Mouse (Mus musculus) hindbrain, embryonic 14.5 days (tissue): ENCODE data around the gene Rora. TPM values are rescaled to one million over a fixed set of nuclear protein-coding genes. Genes with fewer than 3 reads are reported as not detected.
"Not testable (repeated sequence)": the region's sequence is repeated elsewhere in the genome, so short reads cannot be mapped to it uniquely, and the experiment has no call there.

Experiments
- ATAC-seq: fragments of 200-750 bp; cut with Nextera tagmentation; 2 replicates; pipeline ENCODE4 v1.8.0; 2017; ENCODE audit warnings: moderate number of reproducible peaks, mild to moderate bottlenecking, moderate TSS enrichment, moderate library complexity; ENCODE audit not compliant: low FRiP score
- DNase-seq: peaks from one replicate; pipeline ENCODE4 v3.0.0-alpha.2; 2015; ENCODE audit warnings: low spot score
- H3K27ac ChIP-seq: fragments of 300-500 bp; sonication (generic); 2 replicates; pipeline ENCODE4 v1.5.1; 2014; ENCODE audit warnings: mild to moderate bottlenecking, moderate library complexity
- H3K27me3 ChIP-seq: fragments of 300-500 bp; sonication (generic); 2 replicates; pipeline ENCODE4 v1.6.1; 2014; ENCODE audit warnings: mild to moderate bottlenecking, low read length, mixed read lengths; ENCODE audit not compliant: control insufficient read depth, insufficient read depth
- H3K36me3 ChIP-seq: fragments of 300-500 bp; sonication (generic); replicated peaks from 2 replicates; pipeline ENCODE4 v1.6.1; 2014; ENCODE audit not compliant: control insufficient read depth, insufficient read depth
- H3K4me1 ChIP-seq: fragments of 300-500 bp; sonication (generic); replicated peaks from 2 replicates; pipeline ENCODE4 v1.6.1; 2014; ENCODE audit warnings: antibody characterized with exemption, low read length, mixed read lengths; ENCODE audit not compliant: control insufficient read depth, insufficient read depth
- H3K4me2 ChIP-seq: fragments of 300-500 bp; sonication (generic); replicated peaks from 2 replicates; pipeline ENCODE4 v1.6.1; 2014; ENCODE audit warnings: mild to moderate bottlenecking, moderate library complexity
- H3K4me3 ChIP-seq: fragments of 300-500 bp; sonication (generic); replicated peaks from 2 replicates; pipeline ENCODE4 v1.5.1; 2014; ENCODE audit warnings: mild to moderate bottlenecking, low read length
- H3K9ac ChIP-seq: fragments of 300-500 bp; sonication (generic); 2 replicates; pipeline ENCODE4 v1.6.1; 2014
- H3K9me3 ChIP-seq: fragments of 300-500 bp; sonication (generic); 2 replicates; pipeline ENCODE4 v1.6.1; 2016; ENCODE audit warnings: low read length; ENCODE audit not compliant: control insufficient read depth
- WGBS: fragments of 180-500 bp; shearing (Covaris S2); extraction: QIAGEN DNeasy Blood & Tissue Kit; methylation state at CpG from one replicate; pipeline ENCODE4 v1.1.7; 2014; 5-methylcytosine and 5-hydroxymethylcytosine counted together
- polyA plus RNA-seq: library from polyadenylated mRNA; unstranded; fragments of >200 nt; fragmentation: Nextera tagmentation; extraction: Ambion mirVana; gene quantifications from 2 replicates; pipeline ENCODE4 v1.2.1, GENCODE M21; 2014

Rora gene
- polyA plus RNA-seq, 1 experiment from 2014 or later = 22.0 TPM

GRCm38 (mm10) chr9:69092119-69093013, 438.8 kb downstream of the Rora start:
- H3K27me3 ChIP-seq = no peaks in the 10 kb centered on the region
- ATAC-seq (no peak), DNase-seq (no peak)
- no peak overlapping the region for H3K27ac ChIP-seq
- H3K9me3 ChIP-seq = no peaks in the 10 kb centered on the region
- peaks cover 12% of the 10 kb centered on the region; the same call in 1 of the 2 replicates for H3K4me1 ChIP-seq
- no peak overlapping the region for H3K4me3 ChIP-seq
- WGBS = 67% methylated on average over 15 of the region's 15 CpGs
- no peaks in the 10 kb centered on the region for H3K36me3 ChIP-seq
- no peak overlapping the region for H3K9ac ChIP-seq
- no peak overlapping the region for H3K4me2 ChIP-seq

DNA sequence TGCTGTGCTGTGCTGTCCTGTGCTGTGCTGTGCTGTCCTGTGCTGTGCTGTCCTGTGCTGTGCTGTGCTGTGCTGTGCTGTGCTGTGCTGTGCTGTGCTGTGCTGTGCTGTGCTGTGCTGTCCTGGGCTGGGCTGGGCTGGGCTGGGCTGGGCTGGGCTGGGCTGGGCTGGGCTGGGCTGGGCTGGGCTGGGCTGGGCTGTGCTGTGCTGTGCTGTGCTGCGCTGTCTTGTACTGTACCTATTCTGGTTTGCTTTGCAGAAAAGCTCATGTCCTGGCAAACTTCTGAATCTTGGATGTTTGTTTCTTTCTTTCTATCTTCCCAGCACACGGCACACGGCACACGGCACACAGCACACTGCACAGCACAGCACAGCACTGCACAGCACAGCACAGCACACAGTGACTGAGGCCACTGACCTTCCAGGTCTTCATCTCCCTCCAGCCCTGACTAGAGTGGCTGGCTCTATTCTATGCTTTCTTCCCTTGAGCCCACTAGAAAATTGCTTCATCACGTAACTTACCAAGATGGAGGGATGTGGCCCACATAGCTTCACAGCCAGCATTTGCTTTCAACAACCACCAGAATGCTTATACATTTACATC, 446.7 kb downstream of the Rora start:
- H3K4me1 ChIP-seq, H3K27me3 ChIP-seq, DNase-seq, H3K4me2 ChIP-seq, H3K27ac ChIP-seq, H3K9me3 ChIP-seq, H3K9ac ChIP-seq, ATAC-seq, H3K36me3 ChIP-seq, H3K4me3 ChIP-seq: not testable (repeated sequence)
- WGBS = 85% methylated on average over 5 of the region's 5 CpGs

- no peak overlapping the region for H3K4me2 ChIP-seq
- H3K36me3 ChIP-seq = no peaks in the 10 kb centered on the region
- DNase-seq (no peak), ATAC-seq (no peak)
- WGBS = 57% methylated on average over 5 of the region's 5 CpGs
- H3K4me1 ChIP-seq = no peaks in the 10 kb centered on the region; the same call in 1 of the 2 replicates
- H3K9ac ChIP-seq = no peak overlapping the region
- no peaks in the 10 kb centered on the region for H3K27me3 ChIP-seq
- no peak overlapping the region for H3K4me3 ChIP-seq
- no peak overlapping the region for H3K27ac ChIP-seq
- H3K9me3 ChIP-seq = no peaks in the 10 kb centered on the region
Measured at GRCm38 (mm10) chr9:69104321-69104720, 450.7 kb downstream of the Rora start.

DNA sequence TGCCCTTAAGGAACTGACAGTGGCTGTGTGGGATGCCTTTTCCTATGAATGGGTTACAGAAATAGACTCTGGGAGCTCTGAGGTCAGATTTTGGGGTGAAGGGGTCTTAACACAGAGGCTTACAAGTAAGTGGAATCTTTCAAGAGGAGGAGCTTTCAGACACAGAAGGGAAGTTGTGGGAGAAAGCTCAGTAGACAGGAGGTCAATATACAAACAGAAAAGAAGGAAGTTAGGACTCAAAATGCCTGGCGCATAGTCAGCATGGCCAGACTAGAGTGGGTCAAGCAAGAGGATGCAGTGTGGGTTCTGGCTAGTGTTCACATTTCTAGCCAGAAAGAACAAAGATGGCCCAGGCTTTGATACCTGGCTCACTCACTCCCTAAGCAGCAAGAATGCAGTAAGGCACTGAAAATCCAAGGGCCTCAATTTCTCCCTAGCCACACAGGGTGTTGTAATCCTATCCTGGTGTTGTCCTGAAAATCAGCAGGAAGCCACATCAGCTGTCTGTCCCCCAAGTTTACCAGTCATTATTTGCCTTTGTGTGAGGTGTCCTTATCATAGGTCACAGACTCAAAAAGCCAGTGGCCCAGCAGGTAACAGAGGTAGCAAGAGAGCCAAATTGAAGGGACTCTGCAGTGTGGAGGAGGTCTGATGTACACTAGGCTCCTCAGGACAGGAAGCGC, 456.2 kb downstream of the Rora start:
- Histone ChIP-seq H3K27ac (no peak overlapping the region), H3K9ac (no peak overlapping the region), H3K36me3 (no peaks in the 10 kb centered on the region), H3K4me2 (no peak overlapping the region), H3K9me3 (no peaks in the 10 kb centered on the region), H3K4me1 (peaks cover 6% of the 10 kb centered on the region; the same call in 1 of the 2 replicates), H3K4me3 (no peak overlapping the region), H3K27me3 (no peaks in the 10 kb centered on the region)
- 95% methylated on average over 2 of the region's 2 CpGs for WGBS
- no peak for DNase-seq
- no peak for ATAC-seq

GRCm38 (mm10) chr9:69110301-69110674, 456.7 kb downstream of the Rora start:
- H3K27ac ChIP-seq = no peak overlapping the region
- no peaks in the 10 kb centered on the region for H3K9me3 ChIP-seq
- no peak for ATAC-seq
- WGBS = 76% methylated on average over 5 of the region's 5 CpGs
- H3K9ac ChIP-seq = no peak overlapping the region
- H3K4me3 ChIP-seq = no peak overlapping the region
- no peak for DNase-seq
- H3K27me3 ChIP-seq = no peaks in the 10 kb centered on the region
- no peak overlapping the region for H3K4me2 ChIP-seq
- no peaks in the 10 kb centered on the region for H3K36me3 ChIP-seq
- H3K4me1 ChIP-seq = peaks cover 9% of the 10 kb centered on the region; the same call in 1 of the 2 replicates

DNA sequence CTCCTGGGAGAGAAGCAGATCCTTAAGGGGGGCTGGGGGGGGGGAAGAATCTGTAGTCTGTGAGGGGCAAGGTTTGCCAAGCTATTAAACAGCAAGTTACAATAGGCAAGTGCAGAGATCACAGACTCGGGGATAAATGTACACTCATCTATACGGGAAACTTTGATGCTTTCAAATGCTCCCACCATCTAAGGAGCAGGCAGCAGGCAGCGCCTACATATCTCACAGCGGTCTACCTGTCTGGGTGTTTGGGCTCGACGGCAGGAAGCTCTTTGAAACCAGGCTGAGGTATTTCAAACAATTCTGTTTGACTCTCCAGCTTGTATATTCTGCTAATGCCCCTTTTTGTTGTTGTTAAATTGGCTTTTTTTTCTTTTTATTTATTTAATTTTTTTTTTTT, 457.1 kb downstream of the Rora start:
- H3K27me3 ChIP-seq = no peaks in the 10 kb centered on the region
- H3K36me3 ChIP-seq = no peaks in the 10 kb centered on the region
- DNase-seq (no peak), ATAC-seq (no peak)
- H3K4me1 ChIP-seq = peaks cover 9% of the 10 kb centered on the region; the same call in 1 of the 2 replicates
- WGBS = 76% methylated on average over 6 of the region's 6 CpGs
- H3K27ac ChIP-seq = no peak overlapping the region
- no peak overlapping the region for H3K4me3 ChIP-seq
- H3K9me3 ChIP-seq = no peaks in the 10 kb centered on the region
- no peak overlapping the region for H3K4me2 ChIP-seq
- H3K9ac ChIP-seq = no peak overlapping the region

DNA sequence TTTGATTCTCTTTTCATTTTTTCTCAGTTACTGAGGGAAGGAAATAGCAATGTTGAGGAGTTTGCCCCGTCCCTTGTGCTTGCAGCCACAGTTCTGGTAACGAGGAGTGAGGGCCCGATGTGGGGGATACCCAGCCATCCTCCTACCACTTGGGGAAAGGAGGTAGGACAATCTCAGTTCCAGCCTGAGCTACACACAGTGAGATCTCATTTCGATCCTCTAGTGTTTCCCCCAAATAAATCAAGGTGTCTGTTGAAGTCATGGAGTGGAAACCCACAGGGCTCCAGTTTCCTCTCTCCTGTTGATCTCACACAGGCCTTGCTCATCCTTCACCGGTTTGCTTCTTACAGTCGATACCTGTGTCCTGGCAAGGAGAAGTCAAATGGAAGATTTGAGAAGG, 458.0 kb downstream of the Rora start:
- Histone ChIP-seq H3K9me3 (no peaks in the 10 kb centered on the region), H3K9ac (no peak overlapping the region), H3K4me1 (peaks cover 9% of the 10 kb centered on the region; the same call in 1 of the 2 replicates), H3K27me3 (no peaks in the 10 kb centered on the region), H3K4me2 (no peak overlapping the region), H3K27ac (no peak overlapping the region), H3K36me3 (no peaks in the 10 kb centered on the region), H3K4me3 (no peak overlapping the region)
- no peak for DNase-seq
- WGBS = 89% methylated on average over 6 of the region's 6 CpGs
- no peak for ATAC-seq

- Histone ChIP-seq H3K27me3 (no peaks in the 10 kb centered on the region), H3K4me1 (0 out of 2 replicates have a peak, but pooled peaks cover 9% of the 10 kb centered on the region), H3K27ac (no peak overlapping the region), H3K36me3 (no peaks in the 10 kb centered on the region), H3K9me3 (no peaks in the 10 kb centered on the region), H3K9ac (no peak overlapping the region), H3K4me2 (no peak overlapping the region), H3K4me3 (no peak overlapping the region)
- 27% methylated on average over 9 of the region's 9 CpGs for WGBS
- ATAC-seq (no peak), DNase-seq (no peak)
Measured at GRCm38 (mm10) chr9:69114429-69114984, 460.9 kb downstream of the Rora start.

DNA sequence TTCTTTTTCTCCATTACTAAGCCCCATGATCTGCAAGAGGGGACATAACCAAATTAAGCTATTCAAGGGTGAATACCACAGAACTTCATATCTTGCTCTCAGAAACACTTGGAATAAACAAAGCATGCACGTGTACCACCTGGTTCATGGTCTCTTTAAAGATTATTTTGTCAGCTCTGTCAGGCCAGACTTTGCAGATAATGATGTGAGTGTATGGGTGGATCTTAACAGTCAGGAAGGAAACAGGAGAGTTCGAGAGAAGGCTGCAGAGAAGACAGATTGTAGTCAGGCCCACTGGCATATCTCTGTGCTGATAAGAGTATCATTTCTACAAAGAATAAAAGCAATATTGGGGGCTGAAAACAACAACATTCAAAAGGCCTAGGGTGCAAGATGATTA, 463.2 kb downstream of the Rora start:
- WGBS = 79% methylated on average over 2 of the region's 2 CpGs
- Histone ChIP-seq H3K4me2 (no peak overlapping the region), H3K4me1 (0 out of 2 replicates have a peak, but pooled peaks cover 9% of the 10 kb centered on the region), H3K9me3 (no peaks in the 10 kb centered on the region), H3K9ac (no peak overlapping the region), H3K4me3 (no peak overlapping the region), H3K27ac (no peak overlapping the region), H3K27me3 (no peaks in the 10 kb centered on the region), H3K36me3 (no peaks in the 10 kb centered on the region)
- DNase-seq (no peak), ATAC-seq (no peak)
